Mouse (Mus musculus) lung, postnatal 36 days (tissue): Measurements from ENCODE around the gene Gm4513.
"Not testable (repeated sequence)": the region's sequence is repeated elsewhere in the genome, so short reads cannot be mapped to it uniquely, and the experiment has no call there.

Experiments
- DNase-seq: peaks from one replicate; pipeline ENCODE4 v3.0.0; 2022; ENCODE audit warnings: mixed read lengths

Gm4513 gene

DNA sequence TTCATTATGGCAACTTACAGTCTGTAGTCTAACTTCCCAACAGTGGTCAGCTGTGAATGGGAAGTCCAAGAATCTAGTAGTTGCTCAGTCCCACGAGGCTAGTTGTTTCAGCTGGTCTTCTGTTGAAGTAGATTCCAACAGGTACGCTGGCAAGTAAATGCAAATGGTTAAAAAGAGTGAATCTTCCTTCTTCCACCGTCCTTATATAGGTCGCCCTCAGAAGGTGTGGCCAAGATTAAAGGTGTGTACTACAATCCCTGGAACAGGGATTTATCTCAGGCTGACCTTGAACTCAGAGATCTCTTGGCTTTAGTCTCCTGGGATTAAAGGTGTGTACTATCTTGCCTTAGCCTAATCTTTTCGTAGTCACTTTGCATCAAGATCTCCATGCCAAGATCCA is at the start of gene Gm4513:
Gene Gm4513 (minus strand): TSS at position 101 of the 400 bp plus-strand sequence.
- not testable (repeated sequence) for DNase-seq

GRCm38 (mm10) chr7:20576141-20576540 is 22.7 kb downstream of the Gm4513 start, which contains the start of gene Gm4141:
Gene Gm4141, minus strand, starts transcription at chr7:20576241.
- DNase-seq = not testable (repeated sequence)

DNA sequence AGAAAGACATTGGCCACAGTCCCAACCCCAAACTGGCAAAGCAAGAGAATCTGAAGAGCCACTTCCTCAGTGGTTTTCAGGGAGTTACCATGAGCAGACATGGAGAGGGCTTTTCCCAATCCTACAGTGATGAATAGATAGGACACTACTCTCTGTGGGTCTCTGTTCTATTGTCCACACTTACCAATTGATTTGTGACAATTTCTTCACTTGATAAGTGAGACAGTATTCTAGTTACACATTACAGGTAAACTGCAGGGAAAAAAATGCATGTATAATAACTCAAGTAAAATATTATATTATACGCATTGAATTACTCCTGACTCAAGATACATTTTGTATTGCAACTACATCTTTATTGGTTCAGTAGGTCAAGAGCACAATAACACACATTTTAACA is 53.2 kb downstream of the Gm4513 start, which contains the start of gene Gm5726:
Gene Gm5726 (minus strand): TSS at position 101 of the 400 bp plus-strand sequence.
- DNase-seq = not testable (repeated sequence)
